Mouse (Mus musculus) kidney, embryonic 15.5 days (tissue): ENCODE measurements around the gene Tesk2. TPM values are rescaled to one million over a fixed set of nuclear protein-coding genes. Genes with fewer than 3 reads are reported as not detected.

Experiments
- ATAC-seq: fragments of 200-750 bp; cut with Nextera tagmentation; replicated peaks from 2 replicates; pipeline ENCODE4 v1.8.0; 2017; ENCODE audit warnings: moderate TSS enrichment; ENCODE audit not compliant: low FRiP score
- H3K27ac ChIP-seq: fragments of 300-500 bp; sonication (generic); 2 replicates; pipeline ENCODE4 v1.5.1; 2015; ENCODE audit warnings: mild to moderate bottlenecking, inconsistent platforms
- H3K27me3 ChIP-seq: fragments of 300-500 bp; sonication (generic); 2 replicates; pipeline ENCODE4 v1.6.1; 2015; ENCODE audit warnings: inconsistent platforms
- H3K36me3 ChIP-seq: fragments of 300-500 bp; sonication (generic); 2 replicates; pipeline ENCODE4 v1.6.1; 2015; ENCODE audit warnings: inconsistent platforms
- H3K4me1 ChIP-seq: fragments of 300-500 bp; sonication (generic); 2 replicates; pipeline ENCODE4 v1.6.1; 2015; ENCODE audit warnings: inconsistent platforms
- H3K4me2 ChIP-seq: fragments of 300-500 bp; sonication (generic); 2 replicates; pipeline ENCODE4 v1.6.1; 2015; ENCODE audit warnings: moderate library complexity, mild to moderate bottlenecking, inconsistent platforms
- H3K4me3 ChIP-seq: fragments of 300-500 bp; sonication (generic); replicated peaks from 2 replicates; pipeline ENCODE4 v1.5.1; 2015; ENCODE audit warnings: mild to moderate bottlenecking, inconsistent platforms
- H3K9ac ChIP-seq: fragments of 300-500 bp; sonication (generic); 2 replicates; pipeline ENCODE4 v1.6.1; 2015; ENCODE audit warnings: mild to moderate bottlenecking, inconsistent platforms
- H3K9me3 ChIP-seq: fragments of 300-500 bp; sonication (generic); replicated peaks from 2 replicates; pipeline ENCODE4 v1.6.1; 2016; ENCODE audit warnings: inconsistent platforms
- WGBS: fragments of 180-500 bp; shearing (Covaris S2); methylation state at CpG from one replicate; pipeline ENCODE4 v1.1.7; 2015; ENCODE audit warnings: mixed read lengths; 5-methylcytosine and 5-hydroxymethylcytosine counted together
- polyA plus RNA-seq: library from polyadenylated mRNA; unstranded; fragments of >200 nt; fragmentation: Nextera tagmentation; extraction: Ambion mirVana; gene quantifications from 2 replicates; pipeline ENCODE4 v1.2.1, GENCODE M21; 2015

Gene Tesk2
- polyA plus RNA-seq, 1 experiment from 2014 or later, result 7.6 TPM

GRCm38 (mm10) chr4:116807197-116808129 lies 86.7 kb downstream of the Tesk2 start, which contains the start of the genes Toe1 and Mutyh:
Gene Toe1 (minus strand): TSS chr4:116807640.
Gene Mutyh (plus strand): TSS chr4:116807723.
- Histone ChIP-seq H3K4me3 (peak within 1 kb of the TSS; percentile 77), H3K27ac (peak within 1 kb of the TSS; percentile 93), H3K4me2 (peak within 1 kb of the TSS; percentile 66), H3K27me3 (no peaks in the 10 kb centered on the region), H3K4me1 (peaks cover 12% of the 10 kb centered on the region), H3K9ac (peak within 1 kb of the TSS; percentile 65), H3K9me3 (no peaks in the 10 kb centered on the region), H3K36me3 (peaks cover 36% of the 10 kb centered on the region)
- under 1% methylated on average over 58 of the region's 58 CpGs for WGBS
- peak; percentile 99 for ATAC-seq

- Histone ChIP-seq H3K4me2 (no peak overlapping the region), H3K4me1 (peaks cover 12% of the 10 kb centered on the region), H3K9me3 (no peaks in the 10 kb centered on the region), H3K4me3 (no peak overlapping the region), H3K9ac (no peak overlapping the region), H3K27me3 (no peaks in the 10 kb centered on the region), H3K27ac (no peak overlapping the region), H3K36me3 (peaks cover 8% of the 10 kb centered on the region; the same call in 1 of the 2 replicates)
- ATAC-seq, result no peak
- WGBS, result 67% methylated on average over 3 of the region's 3 CpGs
Measured at GRCm38 (mm10) chr4:116811012-116811411, 90.3 kb downstream of the Tesk2 start.

DNA sequence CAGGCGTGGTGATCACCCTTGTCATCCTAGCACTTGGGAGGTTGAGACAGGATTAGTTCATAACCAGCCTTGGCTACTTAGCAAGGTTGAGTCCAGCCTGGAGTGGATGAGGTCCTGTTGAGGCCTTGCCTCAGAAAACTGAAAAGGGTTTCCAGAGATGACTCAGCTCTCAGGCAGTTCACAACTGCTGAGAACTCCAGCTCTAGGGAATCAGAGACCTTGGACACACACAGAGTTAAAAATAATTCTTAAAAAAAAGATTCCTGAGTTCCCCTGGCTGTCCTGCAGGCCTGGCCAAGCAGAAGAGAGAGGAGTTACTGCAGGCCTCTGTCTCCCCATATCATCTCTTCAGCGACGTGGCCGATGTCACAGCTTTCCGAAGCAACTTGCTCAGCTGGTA lies 94.5 kb downstream of the Tesk2 start:
- H3K27ac ChIP-seq, result no peak overlapping the region
- peaks cover 5% of the 10 kb centered on the region for H3K27me3 ChIP-seq
- peaks cover 25% of the 10 kb centered on the region for H3K36me3 ChIP-seq
- no peaks in the 10 kb centered on the region for H3K9me3 ChIP-seq
- no peak for ATAC-seq
- no peak overlapping the region for H3K9ac ChIP-seq
- 84% methylated on average over 5 of the region's 5 CpGs for WGBS
- H3K4me2 ChIP-seq, result no peak overlapping the region
- H3K4me1 ChIP-seq, result peaks cover under 1% of the 10 kb centered on the region; the same call in 1 of the 2 replicates
- no peak overlapping the region for H3K4me3 ChIP-seq

GRCm38 (mm10) chr4:116817486-116817885 lies 96.7 kb downstream of the Tesk2 start:
- no peak for ATAC-seq
- H3K9me3 ChIP-seq, result no peaks in the 10 kb centered on the region
- peaks cover 13% of the 10 kb centered on the region for H3K27me3 ChIP-seq
- no peak overlapping the region for H3K4me3 ChIP-seq
- no peak overlapping the region for H3K27ac ChIP-seq
- H3K4me1 ChIP-seq, result peaks cover 10% of the 10 kb centered on the region
- no peak overlapping the region for H3K9ac ChIP-seq
- no peak overlapping the region for H3K4me2 ChIP-seq
- H3K36me3 ChIP-seq, result peaks cover 25% of the 10 kb centered on the region
- 96% methylated on average over 6 of the region's 6 CpGs for whole genome bisulfite sequencing

DNA sequence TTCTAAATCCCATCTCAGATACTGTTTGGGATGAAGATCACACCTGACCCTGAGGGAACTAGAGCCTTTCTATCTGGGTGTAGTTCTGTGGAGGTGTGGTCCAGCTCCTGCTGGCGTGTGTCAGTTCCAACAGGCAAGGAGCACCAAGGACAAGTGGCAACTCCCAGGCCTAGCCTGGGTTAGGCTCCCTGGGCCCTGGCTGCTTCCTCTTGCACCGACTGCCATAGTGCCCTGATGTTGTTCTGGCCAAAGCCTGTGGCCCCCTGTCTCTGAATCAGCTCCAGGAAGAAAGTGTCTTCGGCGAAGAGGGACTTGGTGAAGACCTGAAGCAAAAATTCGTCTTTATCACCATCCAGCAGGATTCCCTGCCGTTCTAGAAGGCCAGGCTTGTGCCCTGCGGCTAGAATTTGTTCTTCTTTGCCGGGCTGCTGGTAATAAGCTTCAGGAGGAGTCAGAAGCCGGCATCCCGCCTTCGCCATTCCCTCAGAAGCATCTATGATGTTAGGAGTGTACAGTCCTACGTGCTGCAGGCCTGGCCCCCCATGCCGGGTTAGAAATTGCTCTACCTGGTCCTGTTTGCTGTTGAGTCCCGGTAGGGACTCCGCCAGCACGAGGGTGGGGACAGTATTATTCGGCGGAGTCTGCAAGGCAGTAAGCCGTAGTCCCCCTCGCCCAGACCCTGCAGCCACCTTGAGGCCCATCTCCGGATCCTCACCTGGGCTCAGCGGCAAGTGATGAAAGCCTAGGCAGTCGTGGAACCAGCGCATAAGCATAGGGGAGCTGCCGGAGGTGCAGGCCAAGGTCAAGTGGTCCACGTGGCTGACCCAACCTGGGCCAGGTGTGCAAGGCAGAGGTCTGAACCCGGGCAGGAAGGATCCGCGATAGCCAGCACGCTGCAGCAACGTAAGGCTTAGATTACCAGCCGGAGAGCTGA lies 99.5 kb downstream of the Tesk2 start:
- H3K4me1 ChIP-seq, result peaks cover 22% of the 10 kb centered on the region
- H3K27ac ChIP-seq, result no peak overlapping the region
- H3K9ac ChIP-seq, result peak overlapping the region; percentile 51
- ATAC-seq, result 0 out of 2 replicates have a peak, but pooled peaks have one; percentile 7
- H3K9me3 ChIP-seq, result no peaks in the 10 kb centered on the region
- 24% methylated on average over 32 of the region's 32 CpGs for WGBS
- peaks cover 25% of the 10 kb centered on the region for H3K36me3 ChIP-seq
- peak overlapping the region; percentile 52 for H3K4me3 ChIP-seq
- peak overlapping the region; percentile 97 for H3K4me2 ChIP-seq
- peaks cover 13% of the 10 kb centered on the region for H3K27me3 ChIP-seq

DNA sequence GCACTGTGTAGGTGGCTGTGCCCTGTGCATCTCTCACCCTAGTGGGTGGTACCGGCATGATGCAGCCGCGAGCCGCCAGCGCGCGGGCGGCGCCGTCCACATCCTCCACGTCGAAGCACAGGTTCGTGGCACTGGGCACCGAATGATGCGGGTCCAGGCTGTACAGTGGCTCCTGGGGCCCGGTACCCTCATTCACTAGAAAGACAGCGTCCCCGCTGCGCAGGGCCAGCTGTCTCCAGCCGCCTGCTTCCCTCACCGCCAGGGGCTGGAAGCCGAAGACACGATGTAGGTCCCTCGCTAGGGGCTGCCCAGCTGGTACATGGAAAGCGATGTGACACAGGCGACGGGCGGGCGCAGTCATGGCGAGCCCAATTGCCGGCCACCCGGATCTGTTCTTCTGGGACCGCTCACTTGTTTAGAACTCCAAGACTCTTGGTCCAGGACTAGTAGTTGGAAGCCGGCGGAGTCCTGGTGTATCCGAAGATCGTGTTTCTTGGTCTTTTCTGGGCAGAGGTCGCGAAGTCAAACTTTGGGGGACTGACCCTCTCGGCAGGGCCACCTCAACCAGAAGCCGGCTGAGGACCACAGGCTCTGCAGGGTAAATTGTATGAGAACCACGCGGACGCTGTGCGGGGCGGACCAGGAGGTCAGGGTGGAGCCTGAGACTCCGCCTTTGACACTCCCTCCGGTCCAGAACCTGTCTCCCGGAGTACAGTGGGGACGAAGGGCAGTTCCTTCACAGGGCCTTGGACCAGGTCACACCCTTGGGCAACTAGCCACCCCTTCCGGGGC lies 100.3 kb downstream of the Tesk2 start:
- Histone ChIP-seq H3K9ac (peak overlapping the region; percentile 51), H3K27ac (no peak overlapping the region), H3K36me3 (peaks cover 17% of the 10 kb centered on the region), H3K4me3 (peak overlapping the region; percentile 52), H3K4me2 (peak overlapping the region; percentile 97), H3K27me3 (peaks cover 13% of the 10 kb centered on the region), H3K4me1 (peaks cover 24% of the 10 kb centered on the region), H3K9me3 (no peaks in the 10 kb centered on the region)
- under 1% methylated on average over 51 of the region's 51 CpGs for WGBS
- ATAC-seq, result peak; percentile 79

- Histone ChIP-seq H3K9me3 (no peaks in the 10 kb centered on the region), H3K4me1 (peaks cover 24% of the 10 kb centered on the region), H3K36me3 (peaks cover 11% of the 10 kb centered on the region), H3K9ac (peak within 1 kb of the TSS; percentile 51), H3K27me3 (peaks cover 13% of the 10 kb centered on the region), H3K27ac (no peak within 1 kb of the TSS), H3K4me2 (peak within 1 kb of the TSS; percentile 97), H3K4me3 (peak within 1 kb of the TSS; percentile 52)
- no peak for ATAC-seq
- WGBS, result 12% methylated on average over 9 of the region's 9 CpGs
Measured at GRCm38 (mm10) chr4:116821694-116822016, 100.9 kb downstream of the Tesk2 start, which contains the start of gene Hpdl. Gene Hpdl (minus strand): TSS chr4:116821707.

DNA sequence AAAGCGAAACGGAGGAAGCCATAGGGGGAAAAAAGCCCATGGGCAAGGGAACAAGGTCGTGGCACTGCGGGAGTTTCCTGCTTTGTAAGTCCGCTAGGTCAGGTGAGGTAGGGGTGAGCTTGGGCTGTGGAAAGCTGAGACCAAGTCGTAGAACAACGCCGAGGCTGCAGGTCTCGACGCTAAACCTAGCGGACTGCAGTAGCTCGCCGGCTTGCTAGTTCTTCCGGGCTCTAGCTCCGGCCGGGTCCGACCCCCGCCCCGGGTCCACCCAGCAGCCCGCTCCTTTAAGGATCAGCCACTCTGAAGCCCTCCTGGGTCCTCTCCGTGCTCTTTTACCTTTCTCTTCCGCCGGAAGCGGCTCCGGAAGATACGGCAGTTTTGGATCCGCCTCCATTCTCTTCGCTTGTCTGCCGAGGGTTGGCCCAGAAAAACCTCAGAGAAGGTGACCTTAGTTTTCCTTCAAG lies 103.8 kb downstream of the Tesk2 start:
- peaks cover 25% of the 10 kb centered on the region for H3K4me1 ChIP-seq
- H3K27me3 ChIP-seq, result peaks cover 13% of the 10 kb centered on the region
- H3K9me3 ChIP-seq, result no peaks in the 10 kb centered on the region
- peak; percentile 13; the same call in 1 of the 2 replicates for ATAC-seq
- H3K4me3 ChIP-seq, result peak overlapping the region; percentile 54
- H3K27ac ChIP-seq, result peak overlapping the region; percentile 85
- H3K4me2 ChIP-seq, result peak overlapping the region; percentile 73
- peak overlapping the region; percentile 56 for H3K9ac ChIP-seq
- H3K36me3 ChIP-seq, result no peaks in the 10 kb centered on the region
- under 1% methylated on average over 29 of the region's 29 CpGs for WGBS

GRCm38 (mm10) chr4:116827819-116828218 lies 107.1 kb downstream of the Tesk2 start:
- no peak for ATAC-seq
- no peak overlapping the region for H3K27ac ChIP-seq
- H3K4me1 ChIP-seq, result peaks cover 28% of the 10 kb centered on the region
- H3K9ac ChIP-seq, result no peak overlapping the region
- no peaks in the 10 kb centered on the region for H3K9me3 ChIP-seq
- no peaks in the 10 kb centered on the region for H3K27me3 ChIP-seq
- H3K4me2 ChIP-seq, result no peak overlapping the region
- no peaks in the 10 kb centered on the region for H3K36me3 ChIP-seq
- under 1% methylated on average over 4 of the region's 4 CpGs for WGBS
- no peak overlapping the region for H3K4me3 ChIP-seq

DNA sequence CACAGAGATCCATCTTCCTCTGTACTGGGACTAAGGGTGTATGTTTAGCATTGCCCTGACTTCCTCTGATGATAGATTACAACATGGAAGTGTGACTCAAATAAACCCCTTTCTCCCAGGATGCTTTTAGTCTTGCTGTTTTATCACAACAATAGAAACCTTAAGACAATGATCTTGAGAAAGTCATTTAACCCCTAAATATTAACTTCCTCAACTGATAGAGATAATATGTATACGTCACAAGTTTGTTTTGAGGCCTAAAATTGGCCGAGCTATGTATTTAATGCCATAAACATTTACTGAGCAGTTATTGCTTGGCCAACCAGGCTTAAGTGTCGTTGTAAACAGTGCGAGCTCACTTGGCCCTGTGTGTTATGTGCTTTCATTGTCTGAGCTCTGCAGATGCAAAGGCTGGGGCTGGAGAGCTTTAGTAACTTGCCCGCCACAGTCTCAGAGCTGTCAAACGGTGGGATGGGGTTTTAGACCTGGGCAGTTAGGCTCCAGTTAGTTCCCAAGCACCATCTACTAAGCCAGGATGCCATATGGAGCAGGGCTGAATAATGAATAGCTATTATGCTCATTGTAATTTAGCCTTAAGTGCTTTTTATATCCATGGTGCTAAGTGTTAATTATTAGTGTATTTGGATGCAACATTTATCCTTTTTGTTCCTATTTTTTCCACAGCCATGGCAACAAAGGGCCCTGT lies 108.8 kb downstream of the Tesk2 start:
- WGBS, result 39% methylated on average over 6 of the region's 6 CpGs
- peak overlapping the region; percentile 75 for H3K27ac ChIP-seq

DNA sequence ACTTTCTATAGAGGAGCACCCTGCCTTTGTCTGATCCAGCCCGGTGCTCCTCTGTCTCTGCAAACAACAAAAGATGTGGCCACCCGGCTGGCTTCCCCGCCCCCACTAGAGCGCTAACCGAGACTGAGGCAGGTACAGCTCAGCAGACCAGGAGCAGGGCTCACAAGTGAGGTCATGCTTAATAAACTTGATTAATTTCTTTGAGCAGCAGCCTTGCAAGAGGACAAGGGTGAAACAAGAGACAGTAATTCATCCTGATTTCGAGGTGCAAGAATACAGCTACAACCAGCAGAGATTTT lies 109.3 kb downstream of the Tesk2 start:
- Histone ChIP-seq H3K27ac (peak overlapping the region; percentile 75), H3K4me1 (peaks cover 19% of the 10 kb centered on the region), H3K36me3 (no peaks in the 10 kb centered on the region), H3K4me3 (no peak overlapping the region), H3K9ac (no peak overlapping the region), H3K27me3 (no peaks in the 10 kb centered on the region), H3K9me3 (no peaks in the 10 kb centered on the region), H3K4me2 (no peak overlapping the region)
- 7% methylated on average over 6 of the region's 6 CpGs for WGBS
- ATAC-seq, result peak; percentile 86

More for the DNA sequence above, 108.8 kb downstream of the Tesk2 start:
- H3K36me3 ChIP-seq, result no peaks in the 10 kb centered on the region
- peak; percentile 10; the same call in 1 of the 2 replicates for ATAC-seq
- H3K4me3 ChIP-seq, result no peak overlapping the region
- H3K27me3 ChIP-seq, result no peaks in the 10 kb centered on the region
- H3K9me3 ChIP-seq, result no peaks in the 10 kb centered on the region
- no peak overlapping the region for H3K9ac ChIP-seq
- peaks cover 23% of the 10 kb centered on the region for H3K4me1 ChIP-seq
- H3K4me2 ChIP-seq, result no peak overlapping the region
